Mouse (Mus musculus): ENCODE measurements around the gene Cog1. TPM values are rescaled to one million over a fixed set of nuclear protein-coding genes. Genes with fewer than 3 reads are reported as not detected.

Gene Cog1
- polyA plus RNA-seq, 1 experiment from 2014 or later: 18.6 TPM

DNA sequence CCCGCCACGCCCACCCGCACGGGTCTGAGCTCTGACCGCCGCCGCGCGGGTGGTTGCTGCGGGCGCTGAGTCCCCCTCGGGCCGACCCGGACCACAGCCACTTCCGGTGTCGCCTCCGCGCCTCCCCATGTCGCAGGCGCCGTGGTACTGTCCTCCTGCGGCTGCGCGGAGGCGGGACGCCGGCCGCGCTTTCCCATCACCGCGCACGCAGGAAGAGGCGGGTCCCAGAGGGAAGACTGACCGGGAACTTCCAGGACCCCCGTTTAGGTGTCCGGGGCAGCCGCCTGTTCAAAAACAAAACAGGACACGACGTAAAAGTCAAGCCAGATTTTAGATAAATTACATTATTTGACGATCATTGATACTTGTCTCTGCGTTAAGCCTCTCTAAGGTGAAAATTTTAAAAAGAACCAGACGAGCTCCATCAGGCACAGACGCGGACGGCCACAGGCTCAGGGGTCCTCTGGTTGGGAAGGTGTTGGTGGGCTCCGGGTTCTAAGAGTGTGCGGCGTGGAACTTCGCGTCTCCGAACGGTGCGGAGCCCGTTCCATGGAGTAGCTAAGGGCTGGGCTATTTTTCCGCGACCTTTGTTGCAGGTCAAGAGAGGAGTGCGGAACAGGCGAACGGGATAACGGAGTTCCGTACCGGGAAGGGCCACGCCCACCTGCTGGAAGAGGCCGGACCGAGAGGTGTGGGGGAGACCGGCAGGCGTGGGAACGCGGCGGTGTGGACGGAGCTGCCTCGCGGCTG is 35.2 kb downstream of the Cog1 start, which contains the start of the genes Fam104a and D11Wsu47e:
Gene Fam104a, minus strand, starts transcription at position 199 of the 750 bp plus-strand sequence.
Gene D11Wsu47e, plus strand, starts transcription at position 456 of the 750 bp plus-strand sequence.
- Histone ChIP-seq H3K4me3 (ENCODE audit: low read depth, low read length) (peak within 1 kb of the TSS; percentile 97), H3K4me2 (replicated peaks; ENCODE audit: low read depth, low read length) (peak within 1 kb of the TSS; percentile 85), H3K36me3 (ENCODE audit: insufficient read depth, low read length) (0 out of 2 replicates have a peak, but pooled peaks cover 8% of the 10 kb centered on the region), H3K27ac (ENCODE audit: low read length) (peak within 1 kb of the TSS; percentile 98), H3K9me3 (ENCODE audit: low read length) (no peaks in the 10 kb centered on the region), H3K4me1 (ENCODE audit: insufficient read depth, low read depth, low read length) (peaks cover 12% of the 10 kb centered on the region; the same call in 1 of the 2 replicates), H3K27me3 (replicated peaks; ENCODE audit: insufficient read depth, low read length) (no peaks in the 10 kb centered on the region), H3K9ac (replicated peaks; ENCODE audit: low read depth) (peak within 1 kb of the TSS; percentile 83)
- under 1% methylated on average over 64 of the region's 73 CpGs for WGBS
- TF ChIP-seq CTCF (IDR thresholded peaks at IDR 0.05) (no peak), EP300 (IDR thresholded peaks at IDR 0.05) (peak; percentile 88)
- peak; percentile 98 for DNase-seq (ENCODE audit: low spot score)
- peak; percentile 97 for ATAC-seq

DNA sequence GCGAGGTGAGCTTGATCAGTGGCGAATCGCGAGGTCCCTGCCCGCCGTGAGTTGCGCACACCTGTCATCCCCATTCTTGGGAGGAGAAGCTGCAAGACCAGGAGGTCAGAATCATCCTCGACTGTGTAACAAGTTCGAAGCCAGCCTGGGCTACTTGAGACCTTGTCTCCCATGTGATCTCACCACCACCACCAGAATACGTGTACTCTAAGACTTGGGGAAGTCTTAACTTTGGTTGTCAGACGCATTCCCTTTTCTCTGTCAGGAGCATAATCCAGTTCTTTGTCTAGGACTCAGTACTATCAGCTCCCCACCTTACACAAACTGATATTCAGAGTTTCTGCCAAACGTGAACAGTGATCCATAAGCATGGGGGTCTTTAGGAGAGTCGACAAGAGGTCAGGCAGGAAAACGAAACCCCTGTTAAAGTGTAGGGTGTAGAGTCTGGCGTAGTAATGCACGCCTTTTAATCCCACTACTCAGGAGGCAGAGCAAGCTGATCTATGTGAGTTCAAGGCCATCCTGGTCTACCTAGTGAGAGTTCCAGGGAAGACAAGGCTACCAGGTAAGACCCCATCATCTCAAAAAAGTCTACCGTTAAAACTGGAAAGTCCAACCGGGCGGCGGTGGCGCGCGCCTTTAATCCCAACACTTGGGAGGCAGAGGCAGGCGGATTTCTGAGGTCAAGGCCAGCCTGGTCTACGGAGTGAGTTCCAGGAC is 35.9 kb downstream of the Cog1 start:
- Histone ChIP-seq H3K36me3 (ENCODE audit: insufficient read depth, low read length) (0 out of 2 replicates have a peak, but pooled peaks cover 13% of the 10 kb centered on the region), H3K9me3 (ENCODE audit: low read length) (no peaks in the 10 kb centered on the region), H3K27me3 (replicated peaks; ENCODE audit: insufficient read depth, low read length) (no peaks in the 10 kb centered on the region), H3K27ac (ENCODE audit: low read length) (peak overlapping the region; percentile 98), H3K4me2 (replicated peaks; ENCODE audit: low read depth, low read length) (peak overlapping the region; percentile 85), H3K4me1 (ENCODE audit: insufficient read depth, low read depth, low read length) (peaks cover 12% of the 10 kb centered on the region; the same call in 1 of the 2 replicates), H3K4me3 (ENCODE audit: low read depth, low read length) (peak overlapping the region; percentile 97), H3K9ac (replicated peaks; ENCODE audit: low read depth) (peak overlapping the region; percentile 64)
- no peak for DNase-seq (ENCODE audit: low spot score)
- ATAC-seq: no peak
- no peak for TF ChIP-seq EP300 (IDR thresholded peaks at IDR 0.05)
- no peak for TF ChIP-seq CTCF (IDR thresholded peaks at IDR 0.05)
- WGBS: 38% methylated on average over 25 of the region's 25 CpGs

- H3K4me1 ChIP-seq (ENCODE audit: insufficient read depth, low read depth, low read length): peaks cover 7% of the 10 kb centered on the region; the same call in 1 of the 2 replicates
- no peaks in the 10 kb centered on the region for H3K27me3 ChIP-seq (replicated peaks; ENCODE audit: insufficient read depth, low read length)
- no peak overlapping the region for H3K27ac ChIP-seq (ENCODE audit: low read length)
- TF ChIP-seq EP300 (IDR thresholded peaks at IDR 0.05) (no peak), CTCF (IDR thresholded peaks at IDR 0.05) (no peak)
- 0 out of 2 replicates have a peak, but pooled peaks cover 13% of the 10 kb centered on the region for H3K36me3 ChIP-seq (ENCODE audit: insufficient read depth, low read length)
- ATAC-seq (no peak), DNase-seq (ENCODE audit: low spot score) (no peak)
- no peak overlapping the region for H3K9ac ChIP-seq (replicated peaks; ENCODE audit: low read depth)
- no peak overlapping the region for H3K4me3 ChIP-seq (ENCODE audit: low read depth, low read length)
- no peak overlapping the region for H3K4me2 ChIP-seq (replicated peaks; ENCODE audit: low read depth, low read length)
- 74% methylated on average over 2 of the region's 2 CpGs for WGBS
- H3K9me3 ChIP-seq (ENCODE audit: low read length): no peaks in the 10 kb centered on the region
Measured at GRCm38 (mm10) chr11:113687031-113687430, 38.1 kb downstream of the Cog1 start.

DNA sequence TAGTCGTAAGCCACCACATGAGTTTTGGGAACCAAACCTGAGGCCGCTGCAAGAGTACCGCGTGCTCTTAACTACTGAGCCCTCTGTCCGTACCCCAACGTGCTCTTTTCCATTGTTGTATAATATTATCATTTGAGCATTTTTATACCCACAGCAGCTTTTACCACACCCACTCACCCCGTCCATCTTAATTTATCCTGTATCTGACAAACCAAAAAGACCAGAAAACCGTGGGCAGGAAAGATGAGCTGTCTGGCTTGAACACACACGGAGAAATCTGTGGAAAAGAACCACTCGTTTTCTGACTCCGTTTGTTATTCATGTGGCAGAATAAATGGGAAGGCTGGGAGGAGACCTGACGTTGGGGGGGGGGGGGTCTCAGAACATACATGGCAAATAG is 41.5 kb downstream of the Cog1 start:
- DNase-seq (ENCODE audit: low spot score): no peak
- Histone ChIP-seq H3K27me3 (replicated peaks; ENCODE audit: insufficient read depth, low read length) (no peaks in the 10 kb centered on the region), H3K4me1 (ENCODE audit: insufficient read depth, low read depth, low read length) (no peaks in the 10 kb centered on the region), H3K9me3 (ENCODE audit: low read length) (no peaks in the 10 kb centered on the region), H3K27ac (ENCODE audit: low read length) (no peak overlapping the region), H3K36me3 (ENCODE audit: insufficient read depth, low read length) (0 out of 2 replicates have a peak, but pooled peaks cover 17% of the 10 kb centered on the region), H3K9ac (replicated peaks; ENCODE audit: low read depth) (no peak overlapping the region), H3K4me3 (ENCODE audit: low read depth, low read length) (no peak overlapping the region), H3K4me2 (replicated peaks; ENCODE audit: low read depth, low read length) (no peak overlapping the region)
- TF ChIP-seq EP300 (IDR thresholded peaks at IDR 0.05) (no peak), CTCF (IDR thresholded peaks at IDR 0.05) (no peak)
- WGBS: 86% methylated on average over 12 of the region's 12 CpGs
- ATAC-seq: no peak

DNA sequence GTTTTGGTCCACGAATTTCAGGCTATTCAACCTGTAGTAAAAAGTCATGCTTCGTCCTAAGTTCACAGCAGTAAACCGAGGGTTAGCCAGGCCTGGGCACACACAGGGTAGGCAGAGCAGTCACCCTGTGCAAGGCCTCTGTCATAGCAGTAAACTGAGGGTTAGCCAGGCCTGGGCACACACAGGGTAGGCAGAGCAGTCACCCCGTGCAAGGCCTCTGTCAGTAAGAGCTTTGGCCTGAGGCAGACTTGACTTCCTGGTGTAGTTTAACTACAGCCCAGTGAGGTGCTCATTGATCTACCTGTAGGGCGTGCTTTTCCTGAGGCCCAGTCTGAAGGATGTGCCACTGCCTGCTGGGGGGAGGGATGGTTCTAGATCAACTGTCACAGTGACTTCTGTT is 42.3 kb downstream of the Cog1 start:
- H3K27me3 ChIP-seq (replicated peaks; ENCODE audit: insufficient read depth, low read length): no peaks in the 10 kb centered on the region
- H3K4me3 ChIP-seq (ENCODE audit: low read depth, low read length): no peak overlapping the region
- no peak for DNase-seq (ENCODE audit: low spot score)
- H3K27ac ChIP-seq (ENCODE audit: low read length): no peak overlapping the region
- H3K4me2 ChIP-seq (replicated peaks; ENCODE audit: low read depth, low read length): no peak overlapping the region
- H3K9ac ChIP-seq (replicated peaks; ENCODE audit: low read depth): no peak overlapping the region
- no peak for ATAC-seq
- 0 out of 2 replicates have a peak, but pooled peaks cover 17% of the 10 kb centered on the region for H3K36me3 ChIP-seq (ENCODE audit: insufficient read depth, low read length)
- WGBS: 87% methylated on average over 5 of the region's 5 CpGs
- TF ChIP-seq EP300 (IDR thresholded peaks at IDR 0.05): no peak
- no peak for TF ChIP-seq CTCF (IDR thresholded peaks at IDR 0.05)
- H3K9me3 ChIP-seq (ENCODE audit: low read length): no peaks in the 10 kb centered on the region
- no peaks in the 10 kb centered on the region for H3K4me1 ChIP-seq (ENCODE audit: insufficient read depth, low read depth, low read length)

DNA sequence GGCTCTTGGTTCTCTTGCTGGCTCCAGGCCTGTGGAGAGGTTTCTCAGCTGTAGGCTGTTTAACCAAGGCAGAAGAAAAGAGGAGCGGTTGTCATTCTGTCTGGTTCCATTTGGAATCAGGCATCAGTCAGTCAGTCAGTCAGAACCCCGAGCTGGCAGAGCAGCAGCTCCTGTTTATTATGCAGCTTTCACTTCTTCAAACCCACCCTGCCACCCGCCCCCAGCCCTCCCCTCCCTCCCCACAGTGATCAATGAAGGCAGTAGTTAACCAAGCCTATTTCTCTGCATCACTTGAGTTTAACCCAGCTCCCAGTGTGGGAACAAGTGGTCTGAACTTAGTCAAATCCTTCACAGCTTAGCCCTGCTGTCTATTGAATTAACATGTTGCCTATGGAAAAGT is 42.9 kb downstream of the Cog1 start:
- H3K4me1 ChIP-seq (ENCODE audit: insufficient read depth, low read depth, low read length): no peaks in the 10 kb centered on the region
- WGBS: 73% methylated on average over 3 of the region's 3 CpGs
- ATAC-seq (no peak), DNase-seq (ENCODE audit: low spot score) (no peak)
- no peak overlapping the region for H3K27ac ChIP-seq (ENCODE audit: low read length)
- 0 out of 2 replicates have a peak, but pooled peaks cover 17% of the 10 kb centered on the region for H3K36me3 ChIP-seq (ENCODE audit: insufficient read depth, low read length)
- H3K9me3 ChIP-seq (ENCODE audit: low read length): no peaks in the 10 kb centered on the region
- TF ChIP-seq CTCF (IDR thresholded peaks at IDR 0.05): no peak
- no peak for TF ChIP-seq EP300 (IDR thresholded peaks at IDR 0.05)
- no peak overlapping the region for H3K9ac ChIP-seq (replicated peaks; ENCODE audit: low read depth)
- H3K4me3 ChIP-seq (ENCODE audit: low read depth, low read length): no peak overlapping the region
- H3K27me3 ChIP-seq (replicated peaks; ENCODE audit: insufficient read depth, low read length): no peaks in the 10 kb centered on the region
- H3K4me2 ChIP-seq (replicated peaks; ENCODE audit: low read depth, low read length): no peak overlapping the region
